Mouse (Mus musculus) hindbrain, embryonic 14.5 days (tissue): ENCODE measurements around the gene Cdc42. TPM values are rescaled to one million over a fixed set of nuclear protein-coding genes. Genes with fewer than 3 reads are reported as not detected.

Experiments
- ATAC-seq: fragments of 200-750 bp; cut with Nextera tagmentation; 2 replicates; pipeline ENCODE4 v1.8.0; 2017; ENCODE audit warnings: moderate number of reproducible peaks, mild to moderate bottlenecking, moderate TSS enrichment, moderate library complexity; ENCODE audit not compliant: low FRiP score
- DNase-seq: peaks from one replicate; pipeline ENCODE4 v3.0.0-alpha.2; 2015; ENCODE audit warnings: low spot score
- H3K27ac ChIP-seq: fragments of 300-500 bp; sonication (generic); 2 replicates; pipeline ENCODE4 v1.5.1; 2014; ENCODE audit warnings: mild to moderate bottlenecking, moderate library complexity
- H3K27me3 ChIP-seq: fragments of 300-500 bp; sonication (generic); 2 replicates; pipeline ENCODE4 v1.6.1; 2014; ENCODE audit warnings: mild to moderate bottlenecking, low read length, mixed read lengths; ENCODE audit not compliant: control insufficient read depth, insufficient read depth
- H3K36me3 ChIP-seq: fragments of 300-500 bp; sonication (generic); replicated peaks from 2 replicates; pipeline ENCODE4 v1.6.1; 2014; ENCODE audit not compliant: control insufficient read depth, insufficient read depth
- H3K4me1 ChIP-seq: fragments of 300-500 bp; sonication (generic); replicated peaks from 2 replicates; pipeline ENCODE4 v1.6.1; 2014; ENCODE audit warnings: antibody characterized with exemption, low read length, mixed read lengths; ENCODE audit not compliant: control insufficient read depth, insufficient read depth
- H3K4me2 ChIP-seq: fragments of 300-500 bp; sonication (generic); replicated peaks from 2 replicates; pipeline ENCODE4 v1.6.1; 2014; ENCODE audit warnings: mild to moderate bottlenecking, moderate library complexity
- H3K4me3 ChIP-seq: fragments of 300-500 bp; sonication (generic); replicated peaks from 2 replicates; pipeline ENCODE4 v1.5.1; 2014; ENCODE audit warnings: mild to moderate bottlenecking, low read length
- H3K9ac ChIP-seq: fragments of 300-500 bp; sonication (generic); 2 replicates; pipeline ENCODE4 v1.6.1; 2014
- H3K9me3 ChIP-seq: fragments of 300-500 bp; sonication (generic); 2 replicates; pipeline ENCODE4 v1.6.1; 2016; ENCODE audit warnings: low read length; ENCODE audit not compliant: control insufficient read depth
- WGBS: fragments of 180-500 bp; shearing (Covaris S2); extraction: QIAGEN DNeasy Blood & Tissue Kit; methylation state at CpG from one replicate; pipeline ENCODE4 v1.1.7; 2014; 5-methylcytosine and 5-hydroxymethylcytosine counted together
- polyA plus RNA-seq: library from polyadenylated mRNA; unstranded; fragments of >200 nt; fragmentation: Nextera tagmentation; extraction: Ambion mirVana; gene quantifications from 2 replicates; pipeline ENCODE4 v1.2.1, GENCODE M21; 2014

Cdc42 gene
- polyA plus RNA-seq, 1 experiment from 2014 or later, result 1,007 TPM

DNA sequence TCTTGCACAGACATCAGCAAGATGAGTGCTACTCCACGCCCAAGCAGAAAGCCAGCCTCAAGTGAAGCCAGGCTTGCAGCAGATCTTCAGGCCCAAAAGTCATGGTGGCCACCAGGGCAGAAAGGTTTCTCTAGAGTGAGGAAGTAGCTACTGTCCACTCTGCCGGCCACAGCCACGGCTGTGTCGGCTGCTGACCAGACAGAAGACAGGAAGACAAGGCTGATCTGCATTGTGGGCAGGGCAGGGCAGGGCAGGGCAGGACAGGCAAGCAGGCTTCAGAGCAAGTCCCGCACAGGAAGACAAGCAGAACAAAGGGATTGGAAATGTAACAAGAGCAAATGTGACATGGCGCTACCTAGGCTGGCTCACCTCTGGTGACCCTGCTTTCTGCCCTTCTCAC is 16.2 kb upstream of the Cdc42 start:
- no peak for DNase-seq
- ATAC-seq, result no peak
- Histone ChIP-seq H3K9ac (no peak overlapping the region), H3K9me3 (no peaks in the 10 kb centered on the region), H3K27ac (no peak overlapping the region), H3K4me3 (no peak overlapping the region), H3K36me3 (no peaks in the 10 kb centered on the region), H3K4me2 (no peak overlapping the region), H3K27me3 (no peaks in the 10 kb centered on the region), H3K4me1 (0 out of 2 replicates have a peak, but pooled peaks cover 3% of the 10 kb centered on the region)
- WGBS, result 51% methylated on average over 6 of the region's 6 CpGs

DNA sequence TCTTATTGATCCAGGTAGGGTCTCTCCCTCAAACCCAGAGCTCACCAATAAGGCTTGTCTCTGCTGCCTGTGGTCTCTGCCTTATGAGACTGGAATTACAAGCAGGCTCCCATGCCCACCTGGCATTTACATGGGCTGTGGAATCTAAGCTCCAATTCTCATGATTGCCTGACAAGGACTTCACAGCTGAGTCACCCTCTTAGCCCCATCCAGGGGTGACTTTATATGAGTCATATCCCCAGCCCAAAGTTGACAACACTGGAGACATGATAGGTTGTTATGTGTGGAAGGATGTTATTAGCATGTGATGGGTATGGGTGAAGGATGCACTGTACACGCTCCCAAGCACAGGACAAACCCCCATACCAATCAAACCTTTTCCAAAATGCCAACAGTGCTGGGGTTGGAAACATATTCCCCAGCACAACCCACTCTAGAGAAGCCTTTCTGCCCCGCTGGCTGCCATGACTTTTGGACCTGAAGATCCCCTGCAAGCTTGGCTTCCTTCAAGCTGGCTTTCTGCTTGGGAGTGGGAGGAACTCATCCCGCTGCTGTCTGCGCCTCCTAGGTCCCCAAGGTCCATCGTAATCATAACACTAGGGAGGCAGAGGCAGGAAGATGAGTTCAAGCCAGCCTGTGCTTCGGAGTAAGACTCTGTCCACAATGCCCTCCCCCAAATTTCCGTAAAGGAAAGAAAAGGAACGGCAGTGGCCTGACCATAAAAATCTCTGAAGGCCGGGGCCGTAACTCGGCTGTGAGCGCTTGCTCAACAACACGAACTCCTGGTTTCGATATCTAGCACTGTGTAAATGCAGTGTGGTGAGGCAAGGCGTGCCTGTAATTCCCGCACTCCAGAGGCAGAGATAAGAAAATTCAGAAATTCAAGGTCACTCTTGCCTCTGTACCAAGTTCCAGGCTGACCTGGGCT is 14.3 kb upstream of the Cdc42 start:
- H3K27ac ChIP-seq, result no peak overlapping the region
- H3K9ac ChIP-seq, result no peak overlapping the region
- no peaks in the 10 kb centered on the region for H3K9me3 ChIP-seq
- H3K27me3 ChIP-seq, result no peaks in the 10 kb centered on the region
- H3K36me3 ChIP-seq, result no peaks in the 10 kb centered on the region
- ATAC-seq, result no peak
- H3K4me1 ChIP-seq, result 0 out of 2 replicates have a peak, but pooled peaks cover 3% of the 10 kb centered on the region
- 91% methylated on average over 16 of the region's 16 CpGs for WGBS
- no peak for DNase-seq
- no peak overlapping the region for H3K4me3 ChIP-seq
- no peak overlapping the region for H3K4me2 ChIP-seq

DNA sequence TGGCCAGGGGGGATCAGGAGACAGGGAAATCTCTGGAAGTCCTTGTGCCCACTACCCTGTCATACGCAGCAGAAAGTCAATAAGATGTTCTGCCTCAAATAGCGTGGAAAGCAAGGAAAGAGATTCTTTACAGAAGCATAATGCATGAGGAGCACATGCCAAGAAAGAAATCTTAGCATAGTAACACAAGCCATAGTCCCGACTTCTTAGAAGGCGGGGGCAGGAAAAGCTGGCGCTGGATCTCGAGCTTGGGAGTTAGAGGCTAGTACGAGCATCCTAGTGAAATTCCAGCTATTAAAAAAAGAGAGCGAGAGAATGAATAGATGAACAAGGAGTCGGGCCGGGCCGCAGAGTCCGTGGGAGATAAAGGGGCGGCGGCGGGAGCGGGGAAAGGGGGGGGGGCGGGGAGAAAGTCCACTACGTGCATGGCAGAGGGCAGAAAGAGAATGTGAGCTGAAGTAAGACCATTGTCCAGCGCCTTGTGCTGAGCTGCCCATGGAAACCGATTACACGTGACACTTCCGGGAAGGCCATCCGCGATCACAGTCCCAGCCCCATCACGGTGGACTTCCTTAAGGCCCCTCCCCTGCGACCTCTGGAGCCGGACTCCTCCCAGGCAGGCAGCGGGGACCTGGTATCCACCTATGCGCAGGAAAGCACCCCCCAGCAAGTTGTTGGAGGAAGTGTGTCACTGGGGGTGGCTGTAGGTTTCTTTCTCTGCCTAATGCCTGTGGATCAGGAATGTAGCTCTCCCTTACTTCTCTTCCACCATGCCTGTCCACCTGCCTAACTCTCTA is 12.6 kb upstream of the Cdc42 start:
- Histone ChIP-seq H3K27me3 (no peaks in the 10 kb centered on the region), H3K27ac (no peak overlapping the region), H3K9ac (peak overlapping the region; percentile 49), H3K4me3 (peak overlapping the region; percentile 24), H3K9me3 (no peaks in the 10 kb centered on the region), H3K36me3 (no peaks in the 10 kb centered on the region), H3K4me1 (0 out of 2 replicates have a peak, but pooled peaks cover 3% of the 10 kb centered on the region), H3K4me2 (peak overlapping the region; percentile 60)
- ATAC-seq, result no peak
- DNase-seq, result peak; percentile 43
- 6% methylated on average over 28 of the region's 29 CpGs for WGBS

DNA sequence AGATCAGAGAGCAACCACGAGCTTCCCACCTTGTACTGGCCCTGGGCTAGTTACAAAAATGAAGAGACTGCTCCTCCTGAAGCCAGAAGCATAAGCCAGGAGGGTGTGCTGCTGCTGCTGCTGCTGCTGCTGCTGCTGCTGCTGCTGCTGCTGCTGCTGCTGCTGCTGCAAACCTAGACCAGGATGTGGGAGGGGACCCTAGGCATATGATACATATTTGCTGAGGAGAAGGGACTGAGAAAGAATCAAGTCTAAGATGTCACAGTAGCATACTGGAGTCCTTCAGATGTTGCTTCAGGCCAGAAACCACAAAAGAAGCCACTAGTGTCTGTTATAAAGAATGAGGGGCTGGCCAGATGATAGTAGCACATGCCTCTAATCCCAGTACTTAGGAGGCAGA is 10.7 kb upstream of the Cdc42 start:
- Histone ChIP-seq H3K27ac (no peak overlapping the region), H3K9ac (no peak overlapping the region), H3K4me3 (no peak overlapping the region), H3K9me3 (no peaks in the 10 kb centered on the region), H3K4me1 (0 out of 2 replicates have a peak, but pooled peaks cover 3% of the 10 kb centered on the region), H3K27me3 (no peaks in the 10 kb centered on the region), H3K36me3 (no peaks in the 10 kb centered on the region), H3K4me2 (no peak overlapping the region)
- DNase-seq (no peak), ATAC-seq (no peak)
- WGBS, result 48% methylated on average over 1 of the region's 1 CpGs

DNA sequence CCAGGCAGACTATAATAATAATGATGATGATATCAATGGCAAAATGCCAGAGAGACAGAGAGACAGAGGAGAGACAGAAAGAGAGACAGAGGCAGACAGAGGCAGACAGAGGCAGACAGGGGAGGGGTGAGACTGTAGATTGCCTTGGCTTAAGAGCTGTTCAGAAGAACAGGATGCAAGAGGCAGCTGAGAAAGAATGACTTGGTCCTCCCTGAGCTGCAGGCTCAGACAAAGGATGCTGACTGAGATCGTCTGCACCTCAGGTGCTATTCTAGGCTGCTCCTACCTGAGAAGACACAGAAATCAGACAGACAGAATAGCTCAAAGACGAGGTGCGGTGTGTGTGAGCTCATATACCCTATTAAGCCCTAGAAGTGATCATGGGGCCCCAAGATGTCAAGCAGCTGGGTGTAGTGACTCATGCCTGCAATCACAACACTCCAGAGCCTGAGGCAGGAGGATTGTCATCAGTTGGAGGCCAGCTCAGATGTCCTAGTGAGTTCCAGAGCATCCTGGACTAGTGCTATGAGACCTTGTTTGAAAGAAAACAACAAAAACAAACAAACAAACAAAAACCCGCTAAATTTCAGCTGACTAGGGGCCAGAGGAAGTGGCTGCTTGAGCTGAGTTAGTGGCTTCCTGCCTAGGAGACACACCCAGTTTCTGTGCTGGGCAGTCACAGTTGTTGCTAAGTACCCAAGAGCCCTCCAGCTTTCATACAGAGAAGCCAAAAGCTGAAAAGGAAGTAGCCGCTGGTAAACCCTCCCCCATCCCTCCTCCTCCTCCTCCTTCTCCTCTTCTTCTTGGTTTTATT is 10.0 kb upstream of the Cdc42 start:
- WGBS, result 50% methylated on average over 5 of the region's 5 CpGs
- DNase-seq, result no peak
- Histone ChIP-seq H3K9me3 (no peaks in the 10 kb centered on the region), H3K4me3 (no peak overlapping the region), H3K4me2 (no peak overlapping the region), H3K4me1 (0 out of 2 replicates have a peak, but pooled peaks cover 3% of the 10 kb centered on the region), H3K27me3 (no peaks in the 10 kb centered on the region), H3K9ac (no peak overlapping the region), H3K36me3 (no peaks in the 10 kb centered on the region), H3K27ac (no peak overlapping the region)
- ATAC-seq, result no peak

DNA sequence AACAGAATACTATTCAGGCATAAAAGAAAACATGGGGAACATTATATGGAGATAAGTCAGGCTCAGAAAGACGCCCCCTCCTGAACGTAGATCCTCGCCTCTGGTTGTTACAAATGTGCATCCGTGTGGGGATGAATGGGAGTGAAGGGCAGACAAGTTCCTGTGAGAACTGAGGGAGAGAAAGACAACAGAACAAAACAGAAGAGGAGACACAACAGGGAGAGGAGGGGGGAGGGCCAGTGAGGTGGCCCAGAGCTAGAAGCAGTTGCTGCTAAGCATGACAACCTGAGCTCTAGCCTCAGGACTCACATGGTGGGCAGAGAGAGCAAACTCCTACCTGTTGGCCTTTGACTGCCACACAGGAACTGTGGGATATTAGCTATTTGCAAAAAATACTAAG is 8.6 kb upstream of the Cdc42 start:
- Histone ChIP-seq H3K4me2 (no peak overlapping the region), H3K27me3 (no peaks in the 10 kb centered on the region), H3K4me3 (no peak overlapping the region), H3K4me1 (0 out of 2 replicates have a peak, but pooled peaks cover 3% of the 10 kb centered on the region), H3K27ac (no peak overlapping the region), H3K36me3 (no peaks in the 10 kb centered on the region), H3K9me3 (no peaks in the 10 kb centered on the region), H3K9ac (no peak overlapping the region)
- 77% methylated on average over 4 of the region's 4 CpGs for WGBS
- ATAC-seq (no peak), DNase-seq (no peak)

DNA sequence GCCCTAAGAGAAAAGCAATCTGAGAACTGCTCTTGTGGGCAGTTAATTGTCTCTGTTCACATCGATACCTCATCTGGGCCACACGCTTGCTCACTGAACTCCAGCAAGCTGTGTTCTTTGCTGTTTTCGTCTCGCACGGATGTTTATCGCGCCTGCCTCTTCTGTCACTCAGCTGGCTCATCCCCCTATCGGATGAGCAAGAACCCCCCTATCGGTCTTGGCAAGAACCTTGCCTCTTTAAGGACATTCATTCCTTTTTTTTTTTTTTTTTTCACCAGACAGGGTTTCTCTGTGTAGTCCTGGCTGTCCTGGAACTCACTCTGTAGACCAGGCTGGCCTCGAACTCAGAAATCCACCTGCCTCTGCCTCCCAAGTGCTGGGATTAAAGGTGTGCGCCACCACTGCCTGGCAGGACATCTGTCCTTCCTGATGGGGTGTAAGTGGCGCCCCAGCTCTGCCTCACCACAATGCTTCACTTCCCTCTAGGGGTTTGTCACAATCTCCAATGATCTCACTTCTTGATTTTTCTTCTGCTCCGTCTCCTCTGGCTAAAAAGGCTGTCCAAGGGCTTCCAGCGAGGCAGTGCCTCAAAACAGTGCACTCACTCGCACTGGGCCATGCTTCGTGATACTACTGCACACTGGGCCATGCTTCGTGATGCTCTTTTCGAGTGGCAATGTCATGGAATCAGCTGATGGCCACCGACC is 8.0 kb upstream of the Cdc42 start:
- Histone ChIP-seq H3K4me3 (no peak overlapping the region), H3K4me2 (no peak overlapping the region), H3K9me3 (no peaks in the 10 kb centered on the region), H3K27me3 (no peaks in the 10 kb centered on the region), H3K9ac (no peak overlapping the region), H3K36me3 (no peaks in the 10 kb centered on the region), H3K4me1 (0 out of 2 replicates have a peak, but pooled peaks cover 3% of the 10 kb centered on the region), H3K27ac (no peak overlapping the region)
- 84% methylated on average over 19 of the region's 19 CpGs for WGBS
- ATAC-seq (no peak), DNase-seq (no peak)

DNA sequence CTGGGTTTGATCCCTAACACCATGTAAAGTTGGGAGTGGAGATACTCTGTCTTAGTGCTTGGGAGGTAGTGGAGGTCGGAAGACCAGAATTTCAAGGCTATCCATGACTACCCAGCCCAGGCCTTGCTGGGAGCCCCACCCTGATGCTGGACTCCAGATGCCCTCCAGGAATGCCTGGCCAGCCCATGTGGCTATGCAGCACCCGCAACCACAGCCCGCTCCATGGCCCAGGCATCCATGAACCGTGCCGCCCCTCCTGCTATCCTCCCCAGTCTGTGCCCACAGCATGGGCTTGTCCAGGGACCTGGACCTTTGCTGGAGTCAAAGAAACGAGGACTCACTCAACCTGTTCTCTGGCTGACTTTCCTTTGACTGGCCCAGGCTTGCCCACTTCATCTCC is 7.3 kb upstream of the Cdc42 start:
- H3K27me3 ChIP-seq, result no peaks in the 10 kb centered on the region
- H3K4me3 ChIP-seq, result no peak overlapping the region
- H3K36me3 ChIP-seq, result no peaks in the 10 kb centered on the region
- DNase-seq (no peak), ATAC-seq (no peak)
- no peak overlapping the region for H3K27ac ChIP-seq
- H3K9me3 ChIP-seq, result no peaks in the 10 kb centered on the region
- H3K4me1 ChIP-seq, result no peaks in the 10 kb centered on the region
- H3K4me2 ChIP-seq, result no peak overlapping the region
- 92% methylated on average over 6 of the region's 6 CpGs for WGBS
- no peak overlapping the region for H3K9ac ChIP-seq
